ENCODE assay signal across 18 mouse cellular contexts in genomic region chr14:75771101-75771501, GRCm38 (mm10). TPM values are rescaled to one million over a fixed set of nuclear protein-coding genes. Genes with fewer than 3 reads are reported as not detected.
DNase-seq lines count a peak whose midpoint lies in the region; ATAC-seq lines count a peak whose summit lies in the region.
"Had no signal": no experiment of that assay in that cellular context is flagged by ENCODE, and none has a peak within 500 bp of the region (broad histone marks: within the 10 kb centered on the region; RNA-seq: fewer than 3 reads in every experiment).

No protein-coding gene starts in this region.

- DNase-seq in kidney, adult 11 months, result peak; percentile 55
- peak; percentile 57 for DNase-seq in 3T3-L1 (ENCODE audit: low read depth, low spot score)
- DNase-seq in NIH3T3 (ENCODE audit: low read depth), result peak; percentile 42
- peak; percentile 42 for DNase-seq in kidney, postnatal 10 days
- DNase-seq in left cerebral cortex, adult 18-20 months (ENCODE audit: low spot score in 2 of 2), result no peak
- DNase-seq in left cerebral cortex, postnatal 14 days (ENCODE audit: low spot score in 2 of 2), result no peak
- DNase-seq: adrenal gland, adult 8-10 months; cerebellum, adult 9-10 months; forebrain, postnatal 0 days; gastrocnemius, postnatal 14 days; lung, postnatal 4 days had no signal

- H3K27ac ChIP-seq in kidney, embryonic 14.5 days (ENCODE audit: low read depth, low read length), result no peak overlapping the region
- H3K27ac ChIP-seq: limb, embryonic 15.5 days; midbrain, embryonic 15.5 days; neural tube, embryonic 12.5 days had no signal

- peaks cover 11% of the 10 kb centered on the region; the same call in 1 of the 2 replicates for H3K36me3 ChIP-seq in kidney, embryonic 14.5 days (ENCODE audit: control insufficient read depth, insufficient read depth, low read length)

- H3K9ac ChIP-seq in kidney, embryonic 14.5 days (ENCODE audit: low read depth, low read length), result no peak overlapping the region
- H3K9ac ChIP-seq: forebrain, postnatal 0 days; heart, embryonic 12.5 days; limb, embryonic 15.5 days; midbrain, embryonic 15.5 days; neural tube, embryonic 12.5 days had no signal

- H3K27me3 ChIP-seq in kidney, embryonic 14.5 days (ENCODE audit: control insufficient read depth, insufficient read depth, low read length), result no peaks in the 10 kb centered on the region
- H3K27me3 ChIP-seq: heart, embryonic 12.5 days; limb, embryonic 15.5 days; midbrain, embryonic 15.5 days; neural tube, embryonic 12.5 days had no signal

- 87% methylated on average over 8 of the region's 8 CpGs for WGBS in kidney, embryonic 14.5 days

- no peak overlapping the region for H3K4me3 ChIP-seq in kidney, embryonic 14.5 days (ENCODE audit: low read length)
- H3K4me3 ChIP-seq: erythroblast, embryonic 14.5 days; heart, embryonic 12.5 days; limb, embryonic 15.5 days; midbrain, embryonic 15.5 days; neural tube, embryonic 12.5 days had no signal

- no peak for ATAC-seq in kidney, embryonic 14.5 days (ENCODE audit: low FRiP score, low TSS enrichment)
- no peak for ATAC-seq in megakaryocyte, adult 5-6 weeks (ENCODE audit: poor library complexity, severe bottlenecking)
- ATAC-seq: forebrain, postnatal 0 days; midbrain, embryonic 15.5 days had no signal

- H3K9me3 ChIP-seq in kidney, embryonic 14.5 days (ENCODE audit: control insufficient read depth, low read length), result no peaks in the 10 kb centered on the region
- H3K9me3 ChIP-seq: heart, embryonic 12.5 days; limb, embryonic 15.5 days; midbrain, embryonic 15.5 days; neural tube, embryonic 12.5 days had no signal

- no peak overlapping the region for H3K4me2 ChIP-seq in kidney, embryonic 14.5 days (replicated peaks; ENCODE audit: low read depth, low read length)
- H3K4me2 ChIP-seq: heart, embryonic 12.5 days; limb, embryonic 15.5 days; midbrain, embryonic 15.5 days; neural tube, embryonic 12.5 days had no signal

- H3K4me1 ChIP-seq in kidney, embryonic 14.5 days (ENCODE audit: control insufficient read depth, insufficient read depth, low read length), result 0 out of 2 replicates have a peak, but pooled peaks cover 5% of the 10 kb centered on the region
- H3K4me1 ChIP-seq: limb, embryonic 15.5 days; midbrain, embryonic 15.5 days; neural tube, embryonic 12.5 days had no signal

- intact Hi-C loops in left cerebral cortex, postnatal 14 days (cut with DNase I), result no loop called here

RNA-seq across cellular contexts. Expression of gene Slc25a30, which starts 15.7 kb away (rescaled TPM):
- 8.1 and 9.6 TPM in 2 replicates for polyA plus RNA-seq in kidney, embryonic 14.5 days (2014; fragmentation: Nextera tagmentation; extraction: Ambion mirVana)
- 10 to 100 TPM; 13.4 to 14.9 TPM for total RNA-seq in left cerebral cortex, adult 18-20 months (2021)
- total RNA-seq in megakaryocyte, adult 5-6 weeks (2015), result 19.8 and 21.6 TPM in 2 replicates
- 13.0 and 19.9 TPM in 2 replicates for total RNA-seq in megakaryocyte, adult 5-6 weeks (2017)
- 10 to 100 TPM in 1 of 2 experiments, 1 to 10 TPM in 1; 9.9 to 10.9 TPM for total RNA-seq in left cerebral cortex, postnatal 14 days (2021)

RNA-seq across cellular contexts. Expression of gene Cog3, which starts 16.8 kb away (rescaled TPM):
- 12.0 and 24.9 TPM in 2 replicates for polyA plus RNA-seq in kidney, embryonic 14.5 days (2014; fragmentation: Nextera tagmentation; extraction: Ambion mirVana)
- total RNA-seq in left cerebral cortex, adult 18-20 months (2021), result 10 to 100 TPM; 24.3 to 25.5 TPM
- 21.2 and 22.8 TPM in 2 replicates for total RNA-seq in megakaryocyte, adult 5-6 weeks (2015)
- 24.1 and 24.5 TPM in 2 replicates for total RNA-seq in megakaryocyte, adult 5-6 weeks (2017)
- total RNA-seq in left cerebral cortex, postnatal 14 days (2021), result 10 to 100 TPM; 22.8 to 23.2 TPM

Comparison
In these comparisons a context has a peak if more than half of its experiments do, and no peak if none do; other contexts are left out.
1. DNase-seq: peak in kidney, adult 11 months (single experiment), 3T3-L1 (single experiment), NIH3T3 (single experiment) and kidney, postnatal 10 days (single experiment); none in left cerebral cortex, adult 18-20 months (0 of 2) and left cerebral cortex, postnatal 14 days (0 of 2).